Mouse (Mus musculus) olfactory bulb, adult 2 months (tissue): ENCODE measurements at regions not wholly inside any gene's neighbourhood (a gene's known extent, or its start where the extent isn't known, plus 50 kb on each side); places are given as distances from the start of the nearest gene placed in this dataset.

Experiments used
- H3K27ac ChIP-seq: fragments of 200-500 bp; 2 replicates; pipeline ENCODE4 v1.5.1; 2012; ENCODE audit warnings: low read depth, low read length; ENCODE audit not compliant: insufficient read depth
- H3K4me1 ChIP-seq: fragments of 200-500 bp; 2 replicates; pipeline ENCODE4 v1.6.1; 2012; ENCODE audit warnings: low read length; ENCODE audit not compliant: control insufficient read depth, insufficient read depth
- H3K4me3 ChIP-seq: fragments of 200-500 bp; 2 replicates; pipeline ENCODE4 v1.5.1; 2012; ENCODE audit warnings: mild to moderate bottlenecking, low read depth, low read length, moderate library complexity; ENCODE audit not compliant: insufficient read depth
- CTCF ChIP-seq: fragments of 200-500 bp; IDR thresholded peaks from 2 replicates; pipeline ENCODE4 v1.5.1; 2012; ENCODE audit warnings: low read depth, mild to moderate bottlenecking, low read length, moderate library complexity; ENCODE audit not compliant: insufficient read depth
- POLR2A ChIP-seq: fragments of 200-500 bp; IDR thresholded peaks from 2 replicates; pipeline ENCODE4 v1.6.1; 2012; ENCODE audit warnings: mild to moderate bottlenecking, low read depth, low read length, moderate library complexity; ENCODE audit not compliant: insufficient read depth
- WGBS: fragments of 180-500 bp; shearing (Covaris S2); methylation state at CpG from one replicate; pipeline ENCODE4 v1.1.7; 2018; 5-methylcytosine and 5-hydroxymethylcytosine counted together

GRCm38 (mm10) chr10:97038025-97038424 lies 421.2 kb downstream of the Btg1 start:
- WGBS: 19% methylated on average over 4 of the region's 4 CpGs
- peaks cover 7% of the 10 kb centered on the region for H3K4me1 ChIP-seq
- no peak overlapping the region for H3K27ac ChIP-seq
- no peak overlapping the region for H3K4me3 ChIP-seq
- no peak for TF ChIP-seq POLR2A
- TF ChIP-seq CTCF: no peak

DNA sequence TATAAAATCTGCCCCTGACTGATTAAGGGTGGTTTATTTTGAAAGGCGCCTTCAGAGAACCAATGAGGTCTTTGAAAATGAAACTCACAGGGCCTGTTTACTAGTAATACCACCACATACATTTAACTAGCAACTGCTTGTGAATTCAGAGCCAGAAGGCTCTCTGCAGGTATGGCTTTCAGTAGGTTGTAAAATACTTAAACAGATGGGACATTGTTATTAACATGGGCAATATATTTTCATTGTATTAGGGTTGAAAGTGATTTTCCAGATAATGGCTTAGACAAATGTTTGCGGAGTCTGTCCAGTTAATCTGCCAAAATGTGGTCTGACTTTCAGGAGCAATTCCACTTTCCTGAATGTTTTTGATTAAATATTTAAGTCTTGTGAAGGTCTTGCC lies 430.8 kb downstream of the Btg1 start:
- H3K4me1 ChIP-seq: no peaks in the 10 kb centered on the region
- no peak overlapping the region for H3K4me3 ChIP-seq
- no peak for TF ChIP-seq CTCF
- no peak for TF ChIP-seq POLR2A
- H3K27ac ChIP-seq: no peak overlapping the region
- WGBS: 99% methylated on average over 2 of the region's 2 CpGs

DNA sequence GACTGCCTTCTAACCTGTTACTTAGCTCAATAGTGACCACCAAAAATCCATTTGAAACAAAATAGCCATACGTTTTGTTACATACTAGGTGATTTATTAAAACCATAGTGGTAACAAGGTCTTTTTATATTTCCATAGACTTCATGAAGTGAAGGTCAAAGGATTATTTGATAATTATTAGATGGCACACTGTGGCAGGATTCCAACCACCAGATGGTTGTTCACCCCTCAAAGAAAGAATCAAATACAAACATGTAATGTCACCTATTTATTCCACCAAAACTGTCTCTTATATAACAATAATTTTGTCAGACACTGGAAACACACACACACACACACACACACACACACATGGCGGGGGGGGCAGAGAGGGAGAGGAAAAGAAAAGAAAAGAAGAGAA lies 431.2 kb downstream of the Btg1 start:
- TF ChIP-seq CTCF (no peak), POLR2A (no peak)
- Histone ChIP-seq H3K4me1 (no peaks in the 10 kb centered on the region), H3K4me3 (no peak overlapping the region), H3K27ac (no peak overlapping the region)
- WGBS: 76% methylated on average over 2 of the region's 2 CpGs

- TF ChIP-seq CTCF (no peak), POLR2A (no peak)
- Histone ChIP-seq H3K27ac (no peak overlapping the region), H3K4me3 (no peak overlapping the region), H3K4me1 (no peaks in the 10 kb centered on the region)
- 95% methylated on average over 3 of the region's 3 CpGs for WGBS
These were observed 424.9 kb upstream of the Dcn start for GRCm38 (mm10) chr10:97054472-97054871.

- H3K4me3 ChIP-seq: no peak overlapping the region
- TF ChIP-seq CTCF (no peak), POLR2A (no peak)
- no peaks in the 10 kb centered on the region for H3K4me1 ChIP-seq
- 68% methylated on average over 3 of the region's 3 CpGs for WGBS
- H3K27ac ChIP-seq: no peak overlapping the region
These were observed 417.4 kb upstream of the Dcn start for GRCm38 (mm10) chr10:97061961-97062360.

DNA sequence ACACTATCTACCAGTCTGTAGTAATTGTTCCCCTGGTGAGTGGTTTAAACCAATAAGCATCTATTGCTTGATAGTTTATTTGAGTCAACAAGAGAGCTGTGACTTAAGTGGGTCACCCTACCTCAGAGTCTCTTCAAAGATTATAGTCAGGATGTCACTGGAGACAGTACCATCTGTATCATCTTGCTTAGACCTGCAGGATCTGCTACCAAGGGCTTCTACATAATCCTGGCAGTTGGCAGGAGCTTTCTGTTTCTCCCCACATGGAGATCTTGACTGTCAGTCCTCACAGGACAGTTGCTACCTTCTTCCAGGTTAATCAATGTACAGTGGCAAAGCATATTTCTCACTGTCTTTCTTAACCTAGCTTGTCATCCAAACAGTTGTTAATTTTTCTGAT lies 414.9 kb upstream of the Dcn start:
- Histone ChIP-seq H3K27ac (no peak overlapping the region), H3K4me1 (no peaks in the 10 kb centered on the region), H3K4me3 (no peak overlapping the region)
- TF ChIP-seq POLR2A: no peak
- no peak for TF ChIP-seq CTCF

DNA sequence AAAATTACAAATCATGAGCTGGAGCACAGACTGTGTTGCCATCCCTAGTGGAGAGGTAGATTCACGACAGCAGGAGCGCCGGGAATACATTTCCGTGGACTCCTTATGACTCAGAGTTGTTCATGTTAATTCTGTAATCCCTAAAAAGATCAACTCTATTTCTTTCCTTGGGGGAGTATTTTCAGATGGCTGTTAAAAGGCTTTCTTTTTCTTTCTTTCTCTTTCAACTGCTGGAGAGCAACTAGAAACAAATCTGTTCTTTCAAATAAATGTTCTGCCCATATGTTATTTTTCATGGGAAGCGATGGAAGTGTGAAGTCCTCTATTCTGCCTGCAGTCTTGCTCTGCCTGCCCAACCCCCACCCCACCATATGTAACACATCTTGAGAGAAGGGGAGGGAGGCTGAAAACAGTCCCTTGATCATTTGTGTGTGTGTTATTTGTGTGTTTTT lies 401.4 kb upstream of the Dcn start:
- TF ChIP-seq CTCF: no peak
- Histone ChIP-seq H3K4me1 (no peaks in the 10 kb centered on the region), H3K4me3 (no peak overlapping the region), H3K27ac (no peak overlapping the region)
- WGBS: 48% methylated on average over 5 of the region's 5 CpGs

DNA sequence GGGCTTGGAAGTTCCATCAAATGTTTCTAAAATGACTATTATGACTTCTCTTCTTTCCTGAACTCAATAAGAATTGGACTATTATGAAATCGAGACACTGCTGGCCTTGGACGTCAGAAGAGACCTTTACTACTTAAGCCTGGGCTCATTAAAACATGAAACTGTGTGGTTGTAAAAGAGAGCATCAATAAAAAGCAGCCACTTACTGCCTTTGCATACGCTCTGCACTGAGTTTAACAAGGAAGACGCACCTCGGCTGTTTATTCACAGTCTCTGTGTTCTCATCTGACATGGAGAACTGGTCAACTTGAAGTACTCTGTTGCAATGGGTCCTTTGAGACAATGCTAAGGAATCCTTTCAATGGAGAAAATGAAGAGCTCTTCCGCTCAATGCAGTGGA lies 399.8 kb upstream of the Dcn start:
- WGBS: 88% methylated on average over 6 of the region's 6 CpGs
- TF ChIP-seq POLR2A (no peak), CTCF (no peak)
- H3K4me3 ChIP-seq: no peak overlapping the region
- no peak overlapping the region for H3K27ac ChIP-seq
- H3K4me1 ChIP-seq: no peaks in the 10 kb centered on the region

- WGBS: 62% methylated on average over 5 of the region's 5 CpGs
- Histone ChIP-seq H3K27ac (no peak overlapping the region), H3K4me3 (no peak overlapping the region), H3K4me1 (no peaks in the 10 kb centered on the region)
- TF ChIP-seq POLR2A (no peak), CTCF (no peak)
These were observed 392.1 kb upstream of the Dcn start for GRCm38 (mm10) chr10:97087286-97087685.

DNA sequence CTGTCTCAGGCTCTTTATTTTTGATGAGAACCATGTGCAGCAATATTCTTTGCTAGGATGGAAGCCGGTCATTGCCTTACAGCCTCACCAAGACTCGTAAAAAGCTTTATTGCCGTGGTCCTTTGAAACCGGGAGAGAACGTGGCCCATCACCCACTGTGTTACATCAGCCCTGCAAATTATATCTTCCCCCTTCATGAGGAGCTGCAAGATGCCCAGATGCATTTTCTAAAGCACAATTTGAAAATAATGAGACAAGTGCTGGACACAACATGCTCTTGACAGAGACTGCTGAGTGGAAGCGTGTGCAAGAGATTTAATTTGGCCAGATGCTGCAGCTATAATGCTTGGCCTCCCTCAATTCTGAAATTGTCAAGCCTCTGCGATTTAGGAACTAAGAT lies 389.2 kb upstream of the Dcn start:
- Histone ChIP-seq H3K4me1 (no peaks in the 10 kb centered on the region), H3K4me3 (no peak overlapping the region), H3K27ac (no peak overlapping the region)
- 64% methylated on average over 7 of the region's 7 CpGs for WGBS
- no peak for TF ChIP-seq CTCF
- no peak for TF ChIP-seq POLR2A
